Mouse (Mus musculus) stomach, embryonic 14.5 days (tissue): ENCODE results near the gene Lyl1. TPM values are rescaled to one million over a fixed set of nuclear protein-coding genes. Genes with fewer than 3 reads are reported as not detected.

Experiments used
- polyA plus RNA-seq: library from polyadenylated mRNA; unstranded; fragments of >200 nt; fragmentation: Nextera tagmentation; extraction: Ambion mirVana; gene quantifications from 2 replicates; pipeline ENCODE4 v1.2.1, GENCODE M21; 2014

The Lyl1 gene
- polyA plus RNA-seq, 1 experiment from 2014 or later: 4.6 TPM

Other genes starting within 250 kb of the Lyl1 start
- 73.1 and 83.4 TPM in 2 replicates for gene Ier2, start 38.6 kb upstream of the Lyl1 start, polyA plus RNA-seq
- 64.6 and 65.7 TPM in 2 replicates for gene Trmt1, start 15.2 kb upstream of the Lyl1 start, polyA plus RNA-seq
- 25.1 and 25.7 TPM in 2 replicates for gene Nacc1, start 13.6 kb upstream of the Lyl1 start, polyA plus RNA-seq
- gene G430095P16Rik, start 21.6 kb downstream of the Lyl1 start, polyA plus RNA-seq: 2.8 and 5.0 TPM in 2 replicates
- 37.8 and 40.5 TPM in 2 replicates for gene Nfix, start 98.9 kb downstream of the Lyl1 start, polyA plus RNA-seq
- gene Dand5, start 121.4 kb downstream of the Lyl1 start, polyA plus RNA-seq: 7.1 and 7.6 TPM in 2 replicates
- gene Gadd45gip1, start 130.1 kb downstream of the Lyl1 start, polyA plus RNA-seq: 49.5 and 50.5 TPM in 2 replicates
- gene Rad23a, start 139.2 kb downstream of the Lyl1 start, polyA plus RNA-seq: 119 and 125 TPM in 2 replicates
- gene Calr, start 145.5 kb downstream of the Lyl1 start, polyA plus RNA-seq: 669 and 791 TPM in 2 replicates
- gene Farsa, start 155.5 kb downstream of the Lyl1 start, polyA plus RNA-seq: 83.7 and 88.9 TPM in 2 replicates
- 65.4 and 77.8 TPM in 2 replicates for gene Syce2, start 170.7 kb downstream of the Lyl1 start, polyA plus RNA-seq
- 29.3 and 30.8 TPM in 2 replicates for gene Gcdh, start 192.5 kb downstream of the Lyl1 start, polyA plus RNA-seq
- gene Klf1, start 200.5 kb downstream of the Lyl1 start, polyA plus RNA-seq: 2.3 and 2.4 TPM in 2 replicates
- 14.7 and 17.9 TPM in 2 replicates for gene Dnase2a, start 207.1 kb downstream of the Lyl1 start, polyA plus RNA-seq
- gene Mast1, start 235.9 kb downstream of the Lyl1 start, polyA plus RNA-seq: 2.2 and 3.2 TPM in 2 replicates
- gene Rtbdn, start 245.5 kb downstream of the Lyl1 start, polyA plus RNA-seq: 0.20 TPM in 1 of 2 replicates, not detected in the other